Mouse (Mus musculus) hindbrain, postnatal 0 days (tissue): ENCODE measurements around the gene Olfr504. TPM values are rescaled to one million over a fixed set of nuclear protein-coding genes. Genes with fewer than 3 reads are reported as not detected.
"Not testable (repeated sequence)": the region's sequence is repeated elsewhere in the genome, so short reads cannot be mapped to it uniquely, and the experiment has no call there.

Source experiments
- ATAC-seq: fragments of 200-750 bp; cut with Nextera tagmentation; 2 replicates; pipeline ENCODE4 v1.8.0; 2017; ENCODE audit warnings: mild to moderate bottlenecking, moderate TSS enrichment, moderate library complexity
- DNase-seq: peaks from one replicate; pipeline ENCODE4 v3.0.0-alpha.2; 2015; ENCODE audit warnings: low spot score
- H3K27ac ChIP-seq: fragments of 300-500 bp; sonication (generic); 2 replicates; pipeline ENCODE4 v1.5.1; 2014; ENCODE audit warnings: mild to moderate bottlenecking
- H3K27me3 ChIP-seq: fragments of 300-500 bp; sonication (generic); 2 replicates; pipeline ENCODE4 v1.6.1; 2014; ENCODE audit warnings: low read length, mixed read lengths; ENCODE audit not compliant: insufficient read depth
- H3K36me3 ChIP-seq: fragments of 300-500 bp; sonication (generic); 2 replicates; pipeline ENCODE4 v1.6.1; 2014; ENCODE audit warnings: low read length, mixed read lengths; ENCODE audit not compliant: insufficient read depth
- H3K4me1 ChIP-seq: fragments of 300-500 bp; sonication (generic); 2 replicates; pipeline ENCODE4 v1.6.1; 2014; ENCODE audit warnings: antibody characterized with exemption, low read length, mixed read lengths; ENCODE audit not compliant: insufficient read depth
- H3K4me2 ChIP-seq: fragments of 300-500 bp; sonication (generic); 2 replicates; pipeline ENCODE4 v1.6.1; 2014; ENCODE audit warnings: low read depth, mild to moderate bottlenecking, low read length, moderate library complexity, mixed read lengths
- H3K4me3 ChIP-seq: fragments of 300-500 bp; sonication (generic); 2 replicates; pipeline ENCODE4 v1.5.1; 2014; ENCODE audit warnings: low read length
- H3K9ac ChIP-seq: fragments of 300-500 bp; sonication (generic); replicated peaks from 2 replicates; pipeline ENCODE4 v1.6.1; 2014; ENCODE audit warnings: mild to moderate bottlenecking, low read length, moderate library complexity, mixed read lengths
- H3K9me3 ChIP-seq: fragments of 300-500 bp; sonication (generic); 2 replicates; pipeline ENCODE4 v1.6.1; 2016; ENCODE audit warnings: low read length, mixed read lengths
- CTCF ChIP-seq: IDR thresholded peaks from 2 replicates; pipeline ENCODE4 v1.5.1; 2016; ENCODE audit warnings: antibody characterized with exemption, control low read depth, low read depth
- WGBS: fragments of 180-500 bp; shearing (Covaris S2); extraction: QIAGEN DNeasy Blood & Tissue Kit; methylation state at CpG from one replicate; pipeline ENCODE4 v1.1.7; 2014; 5-methylcytosine and 5-hydroxymethylcytosine counted together
- polyA plus RNA-seq: library from polyadenylated mRNA; unstranded; fragments of >200 nt; fragmentation: Nextera tagmentation; extraction: Ambion mirVana; gene quantifications from 2 replicates; pipeline ENCODE4 v1.2.1, GENCODE M21; 2015
- total RNA-seq: library from RNA; depleted of rRNA; stranded (reverse); fragments of >200 nt; gene quantifications from 2 replicates; pipeline ENCODE4 v1.2.3, GENCODE M21; 2014; rRNA removed

The Olfr504 gene
- total RNA-seq (not detected in 2 replicates), polyA plus RNA-seq (not detected in 2 replicates)

GRCm38 (mm10) chr7:108565693-108566092, at the start of gene Olfr504:
Gene Olfr504, minus strand, starts transcription at chr7:108565793.
- no peak within 1 kb of the TSS for H3K4me3 ChIP-seq
- ATAC-seq: no peak
- WGBS: 89% methylated on average over 1 of the region's 1 CpGs
- no peak for TF ChIP-seq CTCF
- no peaks in the 10 kb centered on the region for H3K9me3 ChIP-seq
- H3K9ac ChIP-seq: no peak within 1 kb of the TSS
- DNase-seq: no peak
- no peak within 1 kb of the TSS for H3K4me2 ChIP-seq
- H3K27me3 ChIP-seq: no peaks in the 10 kb centered on the region
- no peaks in the 10 kb centered on the region for H3K36me3 ChIP-seq
- no peak within 1 kb of the TSS for H3K27ac ChIP-seq
- H3K4me1 ChIP-seq: no peaks in the 10 kb centered on the region

- Histone ChIP-seq H3K27ac (no peak overlapping the region), H3K4me1 (no peaks in the 10 kb centered on the region), H3K9me3 (no peaks in the 10 kb centered on the region), H3K27me3 (no peaks in the 10 kb centered on the region), H3K4me2 (no peak overlapping the region), H3K36me3 (no peaks in the 10 kb centered on the region), H3K9ac (no peak overlapping the region), H3K4me3 (no peak overlapping the region)
- no peak for TF ChIP-seq CTCF
- DNase-seq: no peak
- WGBS: 90% methylated on average over 2 of the region's 2 CpGs
- no peak for ATAC-seq
Measured at GRCm38 (mm10) chr7:108614110-108614509, 48.5 kb upstream of the Olfr504 start.

GRCm38 (mm10) chr7:108610487-108610886, 44.9 kb upstream of the Olfr504 start, which contains the start of gene Olfr506:
Gene Olfr506, plus strand, starts transcription at chr7:108610787.
- no peak for ATAC-seq
- Histone ChIP-seq H3K36me3 (no peaks in the 10 kb centered on the region), H3K4me3 (no peak within 1 kb of the TSS), H3K27me3 (no peaks in the 10 kb centered on the region), H3K27ac (no peak within 1 kb of the TSS), H3K4me2 (no peak within 1 kb of the TSS), H3K9me3 (no peaks in the 10 kb centered on the region), H3K9ac (no peak within 1 kb of the TSS), H3K4me1 (no peaks in the 10 kb centered on the region)
- no peak for DNase-seq
- TF ChIP-seq CTCF: no peak

GRCm38 (mm10) chr7:108601916-108602315, 36.3 kb upstream of the Olfr504 start:
- not testable (repeated sequence) for H3K4me3 ChIP-seq, H3K27me3 ChIP-seq, H3K4me1 ChIP-seq, H3K36me3 ChIP-seq, H3K4me2 ChIP-seq, H3K27ac ChIP-seq, H3K9me3 ChIP-seq, H3K9ac ChIP-seq, DNase-seq, ATAC-seq
- 79% methylated on average over 3 of the region's 3 CpGs for WGBS

- Histone ChIP-seq H3K27me3 (no peaks in the 10 kb centered on the region), H3K36me3 (no peaks in the 10 kb centered on the region), H3K4me1 (no peaks in the 10 kb centered on the region), H3K4me3 (no peak overlapping the region), H3K27ac (no peak overlapping the region), H3K4me2 (no peak overlapping the region), H3K9ac (no peak overlapping the region), H3K9me3 (no peaks in the 10 kb centered on the region)
- no peak for TF ChIP-seq CTCF
- ATAC-seq: no peak
- 100% methylated on average over 1 of the region's 1 CpGs for WGBS
- DNase-seq: no peak
Measured at GRCm38 (mm10) chr7:108589797-108590196, 24.2 kb upstream of the Olfr504 start.

GRCm38 (mm10) chr7:108544227-108544626, 21.4 kb downstream of the Olfr504 start, which contains the start of gene Olfr503:
Gene Olfr503, plus strand, starts transcription at chr7:108544527.
- 58% methylated on average over 1 of the region's 1 CpGs for WGBS
- not testable (repeated sequence) for H3K27ac ChIP-seq, ATAC-seq, H3K4me3 ChIP-seq, DNase-seq, H3K4me2 ChIP-seq, H3K27me3 ChIP-seq, H3K9ac ChIP-seq, H3K4me1 ChIP-seq, H3K36me3 ChIP-seq, H3K9me3 ChIP-seq

GRCm38 (mm10) chr7:108542416-108542815, 23.2 kb downstream of the Olfr504 start:
- no peak for TF ChIP-seq CTCF
- no peak overlapping the region for H3K27ac ChIP-seq
- no peaks in the 10 kb centered on the region for H3K4me1 ChIP-seq
- DNase-seq (no peak), ATAC-seq (no peak)
- no peak overlapping the region for H3K4me2 ChIP-seq
- H3K9ac ChIP-seq: no peak overlapping the region
- no peaks in the 10 kb centered on the region for H3K27me3 ChIP-seq
- WGBS: 88% methylated on average over 13 of the region's 13 CpGs
- no peaks in the 10 kb centered on the region for H3K36me3 ChIP-seq
- H3K9me3 ChIP-seq: 0 out of 2 replicates have a peak, but pooled peaks cover 2% of the 10 kb centered on the region
- H3K4me3 ChIP-seq: no peak overlapping the region
